Mouse (Mus musculus): ENCODE results near the gene Tifab. TPM values are rescaled to one million over a fixed set of nuclear protein-coding genes. Genes with fewer than 3 reads are reported as not detected.

Gene Tifab
- total and polyA plus RNA-seq, 3 experiments, result 1.9 to 6.7 (median 4.7) TPM

DNA sequence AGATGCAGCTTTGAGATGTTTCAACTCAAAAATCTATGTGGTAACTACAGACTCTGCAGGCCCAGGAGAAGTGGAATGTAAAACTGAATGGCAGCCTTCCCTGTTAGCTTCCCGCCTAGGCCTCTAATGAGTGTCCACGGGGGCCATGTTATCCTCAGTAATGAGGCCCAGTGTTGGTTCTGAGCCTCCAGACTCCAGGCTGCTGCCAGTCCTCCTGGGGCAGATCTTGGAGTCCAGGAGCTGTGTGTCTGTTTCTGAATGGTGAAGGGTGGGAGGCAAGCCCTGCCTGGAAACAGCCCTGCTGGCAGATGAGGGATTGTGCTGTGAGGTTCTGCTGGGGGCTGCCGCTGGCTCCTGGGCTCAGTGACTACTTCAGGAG lies 10.3 kb downstream of the Tifab start:
- H3K4me1 ChIP-seq (ENCODE audit: control insufficient read depth in 1 of 2, insufficient read depth in 2 of 2), result peaks cover 23 to 73% of the 10 kb centered on the region in 2 experiments
- TF ChIP-seq NELFE (IDR thresholded peaks at IDR 0.05; ENCODE audit: low read depth, low read length), result no peak
- H3K27ac ChIP-seq (ENCODE audit: insufficient read depth, low read depth), result no peak overlapping the region
- in situ Hi-C loops (cut with MboI; ENCODE audit: low pct_ligation_motif_present, low pct_unique_long_range_greater_than_20kb, low sequenced_read_pairs) (no loop called here), dilution Hi-C loops (cut with MboI; ENCODE audit: extremely low pct_ligation_motif_present, extremely low pct_unique_long_range_greater_than_20kb, low sequenced_read_pairs) (no loop called here)
- no peaks in the 10 kb centered on the region for H3K27me3 ChIP-seq (replicated peaks)
- H3K9me3 ChIP-seq (replicated peaks; ENCODE audit: low read length), result no peaks in the 10 kb centered on the region
- no peak overlapping the region for H3K9ac ChIP-seq (ENCODE audit: insufficient read depth, low read depth)
- no peak overlapping the region for H3K4me3 ChIP-seq (replicated peaks in 1 of 3; ENCODE audit: low read depth in 2 of 3, low read length in 2 of 3, poor library complexity in 1 of 3)
- no peak for DNase-seq (ENCODE audit: extremely low read depth)
- no peaks in the 10 kb centered on the region for H3K36me3 ChIP-seq (replicated peaks in 1 of 2; ENCODE audit: control insufficient read depth in 1 of 2, insufficient read depth in 1 of 2, low read length in 1 of 2)
- no peaks in the 10 kb centered on the region for H3K79me2 ChIP-seq (replicated peaks; ENCODE audit: control insufficient read depth, extremely low read depth, insufficient read depth, poor library complexity, severe bottlenecking)
- H3K4me2 ChIP-seq (ENCODE audit: insufficient read depth, low read depth, poor library complexity, severe bottlenecking), result no peak overlapping the region

GRCm38 (mm10) chr13:56167446-56168402 lies 11.0 kb downstream of the Tifab start:
- Histone ChIP-seq H3K4me2 (ENCODE audit: insufficient read depth, low read depth, poor library complexity, severe bottlenecking) (no peak overlapping the region), H3K9me3 (replicated peaks; ENCODE audit: low read length) (no peaks in the 10 kb centered on the region), H3K9ac (ENCODE audit: insufficient read depth, low read depth) (no peak overlapping the region), H3K36me3 (replicated peaks in 1 of 2; ENCODE audit: control insufficient read depth in 1 of 2, insufficient read depth in 1 of 2, low read length in 1 of 2) (no peaks in the 10 kb centered on the region), H3K4me3 (replicated peaks in 1 of 3; ENCODE audit: low read depth in 2 of 3, low read length in 2 of 3, poor library complexity in 1 of 3) (no peak overlapping the region), H3K27me3 (replicated peaks) (no peaks in the 10 kb centered on the region), H3K79me2 (replicated peaks; ENCODE audit: control insufficient read depth, extremely low read depth, insufficient read depth, poor library complexity, severe bottlenecking) (no peaks in the 10 kb centered on the region), H3K27ac (ENCODE audit: insufficient read depth, low read depth) (no peak overlapping the region), H3K4me1 (ENCODE audit: control insufficient read depth in 1 of 2, insufficient read depth in 2 of 2) (peaks cover 27 to 73% of the 10 kb centered on the region in 2 experiments)
- TF ChIP-seq JUN (IDR thresholded peaks at IDR 0.05; ENCODE audit: insufficient read depth, low read depth, low read length), result no peak
- TF ChIP-seq CTCF (conservative IDR thresholded peaks at IDR 0.05 in 1 of 2, IDR thresholded peaks at IDR 0.05 in 1 of 2; ENCODE audit: low read depth in 2 of 2, low read length in 2 of 2), result peak; percentile 32 to 74; a peak in 3 of 4 replicates
- TF ChIP-seq SMC3 (IDR thresholded peaks at IDR 0.05; ENCODE audit: low read depth, low read length), result peak; percentile 59
- peak; percentile 27 for TF ChIP-seq RAD21 (IDR thresholded peaks at IDR 0.05; ENCODE audit: low read depth, low read length)
- in situ Hi-C loops (cut with MboI; ENCODE audit: low pct_ligation_motif_present, low pct_unique_long_range_greater_than_20kb, low sequenced_read_pairs) (no loop called here), dilution Hi-C loops (cut with MboI; ENCODE audit: extremely low pct_ligation_motif_present, extremely low pct_unique_long_range_greater_than_20kb, low sequenced_read_pairs) (no loop called here)
- DNase-seq (ENCODE audit: extremely low read depth), result no peak

- Histone ChIP-seq H3K4me2 (ENCODE audit: insufficient read depth, low read depth, poor library complexity, severe bottlenecking) (no peak overlapping the region), H3K9ac (ENCODE audit: insufficient read depth, low read depth) (no peak overlapping the region), H3K4me3 (replicated peaks in 1 of 3; ENCODE audit: low read depth in 2 of 3, low read length in 2 of 3, poor library complexity in 1 of 3) (no peak overlapping the region), H3K27ac (ENCODE audit: insufficient read depth, low read depth) (no peak overlapping the region), H3K79me2 (replicated peaks; ENCODE audit: control insufficient read depth, extremely low read depth, insufficient read depth, poor library complexity, severe bottlenecking) (no peaks in the 10 kb centered on the region), H3K36me3 (replicated peaks in 1 of 2; ENCODE audit: control insufficient read depth in 1 of 2, insufficient read depth in 1 of 2, low read length in 1 of 2) (no peaks in the 10 kb centered on the region), H3K9me3 (replicated peaks; ENCODE audit: low read length) (no peaks in the 10 kb centered on the region), H3K27me3 (replicated peaks) (no peaks in the 10 kb centered on the region), H3K4me1 (ENCODE audit: control insufficient read depth in 1 of 2, insufficient read depth in 2 of 2) (peaks cover 26 to 68% of the 10 kb centered on the region in 2 experiments)
- dilution Hi-C loops (cut with MboI; ENCODE audit: extremely low pct_ligation_motif_present, extremely low pct_unique_long_range_greater_than_20kb, low sequenced_read_pairs), result no loop called here
- no peak for TF ChIP-seq USF1 (IDR thresholded peaks at IDR 0.05; ENCODE audit: low read depth, low read length)
- TF ChIP-seq GABPA (IDR thresholded peaks at IDR 0.05; ENCODE audit: insufficient replicate concordance, low read depth, low read length), result no peak
- TF ChIP-seq ZMIZ1 (IDR thresholded peaks at IDR 0.05; ENCODE audit: low read depth, low read length), result no peak
- TF ChIP-seq MAFK (IDR thresholded peaks at IDR 0.05; ENCODE audit: insufficient replicate concordance, low read length), result no peak
- TF ChIP-seq JUND (conservative IDR thresholded peaks at IDR 0.05; ENCODE audit: low read depth, low read length), result no peak
- no peak for TF ChIP-seq PAX5 (IDR thresholded peaks at IDR 0.05; ENCODE audit: low read length)
- TF ChIP-seq USF2 (conservative IDR thresholded peaks at IDR 0.05; ENCODE audit: low read depth, low read length), result no peak
- TF ChIP-seq SIN3A (IDR thresholded peaks at IDR 0.05; ENCODE audit: low read length), result no peak
- no peak for TF ChIP-seq ZC3H11A (IDR thresholded peaks at IDR 0.05; ENCODE audit: low read depth, low read length)
- no peak for TF ChIP-seq BHLHE40 (IDR thresholded peaks at IDR 0.05; ENCODE audit: low read depth, low read length)
- no peak for TF ChIP-seq IRF4 (IDR thresholded peaks at IDR 0.05; ENCODE audit: low read depth, low read length)
- TF ChIP-seq POLR2A (IDR thresholded peaks at IDR 0.05; ENCODE audit: low read depth, low read length), result no peak
- TF ChIP-seq UBTF (IDR thresholded peaks at IDR 0.05; ENCODE audit: low read depth, low read length), result no peak
- TF ChIP-seq RAD21 (IDR thresholded peaks at IDR 0.05; ENCODE audit: low read depth, low read length), result no peak
- no peak for TF ChIP-seq MAZ (IDR thresholded peaks at IDR 0.05; ENCODE audit: low read depth, low read length)
- TF ChIP-seq MXI1 (IDR thresholded peaks at IDR 0.05; ENCODE audit: low read depth, low read length), result no peak
- TF ChIP-seq TBP (conservative IDR thresholded peaks at IDR 0.05; ENCODE audit: low read depth, low read length), result no peak
- no peak for TF ChIP-seq MAX (IDR thresholded peaks at IDR 0.05; ENCODE audit: low read length)
- DNase-seq (ENCODE audit: extremely low read depth), result no peak
- in situ Hi-C loops (cut with MboI; ENCODE audit: low pct_ligation_motif_present, low pct_unique_long_range_greater_than_20kb, low sequenced_read_pairs), result no loop called here
Observed at GRCm38 (mm10) chr13:56165561-56165960, 13.1 kb downstream of the Tifab start.

Measured in CH12.LX (cell line).